Mouse (Mus musculus) E14TG2a.4 (cell line): ENCODE data around the gene 4933424G06Rik.
A peak's percentile ranks its signal among the peaks of the same experiment; 100 is the strongest.

Experiments used
- H3K27me3 ChIP-seq: 2 replicates; pipeline ENCODE4 v1.6.1; 2014; ENCODE audit warnings: low read length, control low read depth; ENCODE audit not compliant: insufficient read depth
- H3K36me3 ChIP-seq: 2 replicates; pipeline ENCODE4 v1.6.1; 2014; ENCODE audit warnings: low read length, control low read depth; ENCODE audit not compliant: insufficient read depth
- H3K4me1 ChIP-seq: replicated peaks from 2 replicates; pipeline ENCODE4 v1.6.1; 2014; ENCODE audit warnings: low read depth, low read length, control low read depth
- H3K4me3 ChIP-seq: replicated peaks from 2 replicates; pipeline ENCODE4 v1.5.1; 2014; ENCODE audit warnings: mild to moderate bottlenecking, low read length
- H3K9me3 ChIP-seq: 2 replicates; pipeline ENCODE4 v1.6.1; 2014; ENCODE audit warnings: low read length, control low read depth
- CTCF ChIP-seq: conservative IDR thresholded peaks from 2 replicates; pipeline ENCODE4 v1.5.1; 2014; ENCODE audit warnings: low read length
- NANOG ChIP-seq: IDR thresholded peaks from 2 replicates; pipeline ENCODE4 v1.6.1; 2014; ENCODE audit warnings: borderline replicate concordance, low read length, mixed read lengths
- POU5F1 ChIP-seq: IDR thresholded peaks from 2 replicates; pipeline ENCODE4 v1.6.1; 2014; ENCODE audit warnings: low read length, borderline replicate concordance

Gene 4933424G06Rik

DNA sequence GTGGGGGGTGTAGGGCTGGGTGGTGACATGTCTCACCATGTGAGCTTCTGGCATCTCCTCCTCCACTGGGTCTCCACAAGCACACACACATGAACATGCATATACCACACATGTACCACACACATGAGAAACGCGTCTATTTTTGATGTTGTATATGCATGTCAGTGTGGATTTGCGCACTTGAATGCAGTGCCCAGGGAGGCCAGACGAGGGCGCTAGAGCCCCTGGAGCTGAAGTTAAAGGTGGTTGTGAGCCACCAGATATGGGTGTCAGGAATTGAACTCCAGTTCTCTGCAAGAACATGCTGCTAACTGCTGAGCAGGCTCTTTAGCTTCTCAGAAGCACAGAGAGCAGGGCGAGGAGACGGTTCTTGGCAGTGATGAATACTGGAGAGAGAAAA lies 76.4 kb downstream of the 4933424G06Rik start:
- H3K4me1 ChIP-seq: peaks cover 39% of the 10 kb centered on the region
- H3K36me3 ChIP-seq: peaks cover 15% of the 10 kb centered on the region
- no peak overlapping the region for H3K4me3 ChIP-seq
- TF ChIP-seq CTCF (peak; percentile 89), NANOG (no peak), POU5F1 (no peak)
- H3K27me3 ChIP-seq: peaks cover 14% of the 10 kb centered on the region
- H3K9me3 ChIP-seq: peaks cover 4% of the 10 kb centered on the region; the same call in 1 of the 2 replicates

DNA sequence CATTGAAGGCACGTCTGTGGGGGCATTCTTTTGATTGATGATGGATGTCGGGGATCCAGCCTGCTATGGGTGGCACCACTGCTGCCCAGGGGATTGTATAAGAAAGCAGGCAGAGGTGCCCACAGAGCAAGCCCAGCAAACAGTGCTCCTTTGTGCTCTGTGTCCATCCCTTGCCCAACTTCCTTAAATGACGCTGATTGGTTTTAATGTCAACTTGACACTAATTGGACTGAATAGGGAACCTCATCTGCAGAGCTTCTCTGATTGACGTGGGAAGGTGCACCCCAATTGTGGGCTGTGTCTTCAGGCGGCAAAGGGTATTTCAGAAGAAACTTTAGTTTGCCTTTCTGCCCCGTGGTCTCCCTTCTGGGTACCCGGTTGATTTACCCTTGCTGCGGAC lies 79.5 kb downstream of the 4933424G06Rik start:
- TF ChIP-seq POU5F1 (no peak), CTCF (no peak)
- no peak overlapping the region for H3K4me3 ChIP-seq
- H3K36me3 ChIP-seq: peaks cover 45% of the 10 kb centered on the region
- peaks cover 44% of the 10 kb centered on the region for H3K4me1 ChIP-seq
- peaks cover 14% of the 10 kb centered on the region for H3K27me3 ChIP-seq
- H3K9me3 ChIP-seq: peaks cover 4% of the 10 kb centered on the region; the same call in 1 of the 2 replicates

DNA sequence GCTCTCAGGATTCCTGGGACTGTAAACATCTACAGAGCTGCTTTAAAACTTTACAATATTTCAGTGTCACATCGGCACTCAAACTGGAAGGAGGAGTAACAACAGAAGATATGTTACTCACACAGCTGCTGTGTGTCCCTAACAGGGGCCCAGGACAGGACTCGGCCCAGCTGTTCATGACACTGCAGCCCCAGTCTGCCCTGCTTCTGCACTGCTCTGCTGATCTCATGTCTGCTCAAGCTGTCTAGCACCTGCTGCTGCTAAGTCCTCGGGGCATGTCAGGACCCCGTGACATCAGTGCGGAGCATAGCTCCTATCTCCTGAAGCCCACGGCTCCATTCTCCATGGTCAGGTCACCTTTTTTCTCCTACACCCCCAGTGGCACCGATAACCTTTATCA lies 86.8 kb downstream of the 4933424G06Rik start:
- Histone ChIP-seq H3K4me1 (peaks cover 20% of the 10 kb centered on the region), H3K27me3 (no peaks in the 10 kb centered on the region), H3K36me3 (peaks cover 100% of the 10 kb centered on the region), H3K9me3 (no peaks in the 10 kb centered on the region), H3K4me3 (no peak overlapping the region)
- no peak for TF ChIP-seq CTCF

DNA sequence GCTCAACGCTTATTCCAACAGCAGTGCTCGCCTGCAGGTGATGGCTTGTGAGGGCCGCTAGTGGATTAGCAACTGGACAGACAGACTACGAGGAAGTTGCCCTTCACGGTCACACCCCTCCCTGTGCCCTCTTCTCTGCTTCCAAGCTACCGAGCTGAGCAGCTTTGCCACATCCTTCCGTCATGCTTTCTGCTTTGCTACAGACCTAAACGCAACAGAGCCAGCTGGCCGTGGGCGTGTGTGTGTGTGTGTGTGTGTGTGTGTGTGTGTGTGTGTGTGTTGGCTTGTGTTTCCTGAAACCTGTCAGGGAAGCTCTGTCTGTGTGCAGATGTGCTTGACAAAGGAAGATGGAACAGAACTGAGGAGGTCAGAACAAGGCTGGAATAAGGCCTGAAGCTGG lies 87.5 kb downstream of the 4933424G06Rik start:
- no peaks in the 10 kb centered on the region for H3K9me3 ChIP-seq
- H3K36me3 ChIP-seq: peaks cover 99% of the 10 kb centered on the region
- H3K4me3 ChIP-seq: no peak overlapping the region
- peaks cover 18% of the 10 kb centered on the region for H3K4me1 ChIP-seq
- H3K27me3 ChIP-seq: no peaks in the 10 kb centered on the region
- TF ChIP-seq NANOG: no peak
- TF ChIP-seq POU5F1: no peak
- TF ChIP-seq CTCF: no peak

DNA sequence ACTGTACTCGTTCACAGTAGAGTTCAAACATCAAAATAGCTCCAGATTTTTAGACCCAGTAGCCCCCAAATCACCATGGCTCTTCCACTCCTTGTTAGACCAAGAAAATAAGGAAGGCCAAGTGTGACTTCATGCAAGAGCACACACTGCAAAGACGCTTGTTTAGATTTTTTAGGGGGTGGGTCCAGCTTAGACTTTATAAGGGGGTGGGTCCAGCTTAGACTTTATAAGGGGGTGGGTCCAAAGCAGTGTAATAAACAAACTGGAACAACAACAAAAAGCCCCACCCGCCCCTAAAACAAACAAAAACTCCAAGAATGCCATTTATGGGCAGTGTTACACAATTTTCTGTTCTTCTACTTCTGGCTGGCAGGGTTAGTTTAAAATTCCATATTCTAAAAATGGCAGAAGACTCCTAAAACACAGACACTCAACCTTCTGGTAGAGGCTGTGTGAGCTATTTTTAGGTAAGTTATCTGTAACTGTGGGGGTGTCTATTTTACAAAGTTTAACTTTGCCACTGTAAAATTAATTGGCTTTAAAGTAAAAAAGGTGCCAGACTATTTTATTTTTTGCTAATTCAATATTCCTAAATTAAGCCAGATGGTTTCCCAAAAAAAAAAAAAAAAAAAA lies 90.5 kb downstream of the 4933424G06Rik start:
- Histone ChIP-seq H3K9me3 (no peaks in the 10 kb centered on the region), H3K4me3 (no peak overlapping the region), H3K36me3 (peaks cover 95% of the 10 kb centered on the region), H3K4me1 (peaks cover 32% of the 10 kb centered on the region), H3K27me3 (no peaks in the 10 kb centered on the region)
- no peak for TF ChIP-seq NANOG
- no peak for TF ChIP-seq CTCF
- no peak for TF ChIP-seq POU5F1

DNA sequence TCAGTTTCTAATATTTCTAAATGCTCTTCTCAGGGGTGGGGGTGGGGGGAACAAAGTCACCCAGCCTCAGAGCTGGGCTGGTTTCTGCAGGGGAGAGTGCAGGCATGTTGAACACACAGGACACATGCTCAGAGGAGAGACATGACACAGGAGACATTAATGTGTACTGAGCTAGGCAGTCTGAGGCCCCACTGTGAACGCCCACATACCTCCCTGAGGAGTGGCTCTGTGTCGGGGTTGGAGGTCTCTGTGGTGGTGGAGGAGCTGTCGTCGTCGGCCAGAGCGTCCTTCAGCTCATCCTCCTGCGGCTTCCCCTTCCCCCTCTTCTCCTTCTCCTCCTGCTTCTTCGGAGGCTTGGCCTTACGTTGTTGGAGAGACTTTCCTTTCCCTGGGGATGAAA lies 94.3 kb downstream of the 4933424G06Rik start:
- Histone ChIP-seq H3K9me3 (no peaks in the 10 kb centered on the region), H3K27me3 (no peaks in the 10 kb centered on the region), H3K4me3 (peak overlapping the region; percentile 24), H3K36me3 (peaks cover 95% of the 10 kb centered on the region), H3K4me1 (peaks cover 49% of the 10 kb centered on the region)
- TF ChIP-seq POU5F1 (no peak), NANOG (0 out of 2 replicates have a peak, but pooled peaks have one; percentile 4)

DNA sequence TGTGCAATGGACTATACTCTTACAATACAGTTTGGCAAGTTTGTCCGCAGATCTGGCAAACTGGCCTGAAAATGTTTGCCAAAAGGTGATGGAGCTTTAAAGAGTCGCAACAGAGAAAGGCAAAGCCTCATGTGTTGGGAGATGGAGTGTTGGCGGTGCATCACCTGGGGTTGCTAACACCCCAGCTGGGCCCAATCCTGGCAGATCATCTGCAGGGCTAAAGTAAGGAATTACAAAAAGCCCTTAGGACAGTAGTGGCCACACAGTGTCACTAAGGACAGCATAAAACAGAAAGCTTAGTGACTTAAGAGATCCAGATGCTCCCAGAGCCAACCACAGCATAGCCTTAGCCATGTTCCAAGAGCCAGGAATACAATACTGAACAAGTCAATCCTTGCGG lies 94.9 kb downstream of the 4933424G06Rik start:
- Histone ChIP-seq H3K27me3 (no peaks in the 10 kb centered on the region), H3K36me3 (peaks cover 95% of the 10 kb centered on the region)
- no peak for TF ChIP-seq NANOG
- no peak for TF ChIP-seq POU5F1
- no peak for TF ChIP-seq CTCF

DNA sequence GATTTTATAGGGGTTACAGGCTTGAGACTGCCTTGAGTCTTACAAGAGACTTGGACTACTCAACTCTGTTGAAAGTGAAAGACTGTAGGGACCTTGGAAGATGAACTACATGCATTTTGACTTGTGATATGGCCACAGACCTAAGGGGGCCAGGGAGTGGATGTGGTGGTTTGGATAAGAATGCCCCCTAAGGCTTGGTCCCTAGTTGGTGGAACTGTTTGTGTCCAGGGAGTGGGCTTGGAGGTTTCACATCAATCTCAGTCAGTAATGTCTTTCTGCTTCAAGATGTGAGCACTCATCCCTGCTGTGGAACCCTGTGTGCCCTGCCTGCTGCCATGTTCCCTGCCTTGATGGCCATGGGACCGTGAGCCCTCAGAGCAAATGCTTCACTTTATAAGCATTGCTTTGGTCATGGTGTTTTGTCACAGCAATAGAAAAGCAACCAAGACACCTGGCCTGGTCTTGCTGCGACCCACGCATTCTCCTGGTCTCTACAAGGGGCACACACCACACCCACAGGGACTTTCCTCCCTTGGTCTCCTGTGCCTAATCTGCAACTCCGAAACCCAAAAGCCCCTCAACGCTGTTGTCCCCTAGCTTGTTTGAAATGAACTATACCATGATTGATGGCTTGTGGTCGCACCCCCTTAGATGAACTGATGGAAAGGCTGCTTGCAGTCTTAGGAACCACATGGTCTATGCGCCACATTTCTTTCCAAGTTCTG lies 96.4 kb downstream of the 4933424G06Rik start:
- Histone ChIP-seq H3K4me3 (no peak overlapping the region), H3K36me3 (peaks cover 95% of the 10 kb centered on the region), H3K4me1 (peaks cover 49% of the 10 kb centered on the region), H3K9me3 (no peaks in the 10 kb centered on the region), H3K27me3 (no peaks in the 10 kb centered on the region)
- no peak for TF ChIP-seq NANOG
- no peak for TF ChIP-seq POU5F1
- no peak for TF ChIP-seq CTCF

More for the DNA sequence above, 94.9 kb downstream of the 4933424G06Rik start:
- peaks cover 49% of the 10 kb centered on the region for H3K4me1 ChIP-seq
- H3K4me3 ChIP-seq: peak overlapping the region; percentile 24
- no peaks in the 10 kb centered on the region for H3K9me3 ChIP-seq

DNA sequence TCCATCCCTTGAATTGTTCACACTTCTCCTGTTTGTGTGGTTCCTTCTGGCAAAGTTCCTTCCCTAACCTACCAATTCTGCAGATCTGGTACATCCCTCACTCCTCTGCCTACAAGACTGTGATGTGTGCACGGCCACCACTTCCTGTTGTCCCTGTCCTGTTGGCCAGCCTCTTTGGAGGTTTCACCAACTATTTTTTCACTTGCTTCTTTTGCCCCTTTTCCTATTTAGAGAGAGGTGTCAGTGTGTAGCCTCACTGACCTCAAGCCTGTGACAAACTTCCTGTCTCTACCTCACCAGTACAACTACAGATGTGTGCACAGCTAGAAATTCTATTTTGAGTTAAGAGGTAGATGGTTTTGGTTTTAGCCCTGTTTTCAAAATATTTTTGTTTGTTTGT lies 97.1 kb downstream of the 4933424G06Rik start:
- Histone ChIP-seq H3K36me3 (peaks cover 95% of the 10 kb centered on the region), H3K4me1 (peaks cover 49% of the 10 kb centered on the region), H3K4me3 (no peak overlapping the region), H3K9me3 (no peaks in the 10 kb centered on the region), H3K27me3 (no peaks in the 10 kb centered on the region)
- no peak for TF ChIP-seq POU5F1
- no peak for TF ChIP-seq NANOG
- no peak for TF ChIP-seq CTCF
